Mouse (Mus musculus) megakaryocyte-erythroid progenitor cell, adult 5-6 weeks (primary cell): ENCODE results near the gene Gm42906. TPM values are rescaled to one million over a fixed set of nuclear protein-coding genes. Genes with fewer than 3 reads are reported as not detected.

ENCODE experiments used
- ATAC-seq: replicated peaks from 2 replicates; pipeline ENCODE4 v1.8.0; 2016; ENCODE audit warnings: mild to moderate bottlenecking, inconsistent platforms; ENCODE audit not compliant: severe bottlenecking, poor library complexity, low FRiP score, low TSS enrichment
- total RNA-seq, 2 experiments: library from RNA; stranded (forward) in 1 of 2; stranded (reverse) in 1 of 2; fragments of 200-1000, 215-1000 nt in 1 of 2; fragments of >200 nt in 1 of 2; fragmentation: Nextera tagmentation in 1 of 2; gene quantifications; 2 replicates each; pipeline ENCODE4 v1.2.3; 2014 to 2017

Gm42906 gene
- total RNA-seq, 2 experiments from 2014 or later, result not detected

GRCm38 (mm10) chr5:151022026-151022425 is 405.9 kb downstream of the Gm42906 start:
- ATAC-seq, result no peak

- ATAC-seq, result no peak
Measured at GRCm38 (mm10) chr5:151020831-151021230, 407.1 kb downstream of the Gm42906 start.

DNA sequence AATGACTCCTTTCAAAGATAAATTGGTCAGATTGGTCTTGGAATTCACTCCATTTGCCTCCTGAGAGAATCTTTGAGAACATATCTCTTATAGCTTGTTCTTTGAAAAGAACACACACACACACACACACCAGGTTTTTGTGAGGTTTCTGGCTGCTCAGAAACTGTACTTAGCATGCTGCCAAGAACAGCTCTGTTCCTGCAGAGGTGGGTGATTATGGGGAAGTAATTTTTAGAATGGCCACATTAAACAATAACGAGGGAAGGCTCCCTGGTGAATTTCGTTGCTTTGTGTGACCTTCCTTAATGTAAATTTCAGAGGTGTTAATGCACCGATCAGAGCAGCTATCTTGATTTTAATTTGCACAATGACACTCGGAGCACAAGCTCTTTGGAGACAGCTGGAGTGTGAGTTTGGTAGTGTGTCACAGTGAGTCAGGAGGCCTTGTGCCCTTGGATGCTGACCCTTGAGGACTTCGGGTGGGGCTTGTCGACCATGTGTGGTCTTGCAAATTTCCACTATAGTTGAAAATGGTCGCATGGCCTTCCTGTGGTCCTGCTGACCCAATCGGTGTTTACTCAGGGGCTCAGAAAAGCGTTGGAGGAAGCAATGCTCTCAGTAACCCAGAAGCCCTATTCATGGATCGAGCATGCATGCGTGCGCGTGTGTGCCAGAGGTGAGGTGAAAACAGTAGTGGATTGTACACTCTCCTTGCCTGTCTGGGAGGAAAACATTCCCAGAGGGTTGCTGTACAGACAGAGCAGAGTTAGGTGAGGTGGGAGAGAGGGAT is 407.7 kb downstream of the Gm42906 start:
- no peak for ATAC-seq

DNA sequence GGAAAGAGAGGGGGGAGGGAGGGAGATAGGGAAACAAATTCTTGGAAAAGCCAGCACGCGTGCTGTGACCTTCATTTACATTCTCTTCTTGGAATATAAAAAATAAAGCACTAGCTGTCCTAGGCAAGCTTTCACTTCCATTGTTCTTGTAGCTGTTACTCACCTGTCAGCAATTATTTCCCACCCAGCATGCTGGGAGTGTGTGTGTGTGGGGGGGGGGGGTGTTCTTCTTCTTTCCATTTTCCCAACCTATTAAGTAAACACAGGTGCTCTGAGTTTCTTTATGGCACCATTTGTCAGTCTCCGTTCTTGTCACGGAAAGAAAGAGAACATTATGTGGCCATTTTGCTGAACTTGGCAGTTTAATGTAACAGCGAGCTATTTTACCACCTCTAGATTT is 409.0 kb downstream of the Gm42906 start:
- no peak for ATAC-seq

DNA sequence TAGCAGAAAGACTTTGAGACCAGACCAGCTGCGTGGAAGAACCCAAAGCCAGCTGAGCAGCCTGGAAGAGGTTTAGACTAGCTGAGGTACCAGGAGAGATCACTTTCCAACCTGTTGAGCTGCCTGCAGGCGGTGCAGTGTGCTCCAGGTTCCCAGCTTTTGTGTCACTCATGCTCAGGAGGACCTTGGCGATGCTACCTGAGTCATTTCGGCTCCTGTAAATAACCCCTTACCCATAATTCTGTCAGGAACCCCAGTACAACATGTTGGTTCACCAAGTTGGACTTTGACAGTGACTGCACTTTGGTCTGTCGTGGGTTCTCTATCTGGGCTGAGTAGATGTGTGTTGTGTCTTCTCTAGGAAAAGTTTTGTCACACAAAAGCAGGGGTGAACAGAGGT is 409.5 kb downstream of the Gm42906 start:
- ATAC-seq, result no peak

Other genes with a start within 250 kb of the Gm42906 start
- not detected in 2 replicates for gene Stard13, start 194.3 kb downstream of the Gm42906 start, total RNA-seq (2014; fragmentation: Nextera tagmentation)
- gene Stard13, start 194.3 kb downstream of the Gm42906 start, total RNA-seq (2017), result 0.19 TPM in 1 of 2 replicates, not detected in the other
- gene Vmn2r18, start 177.9 kb upstream of the Gm42906 start, total RNA-seq (2014; fragmentation: Nextera tagmentation), result not detected in 2 replicates
- gene Vmn2r18, start 177.9 kb upstream of the Gm42906 start, total RNA-seq (2017), result not detected in 2 replicates
- gene Rfc3, start 223.1 kb upstream of the Gm42906 start, total RNA-seq (2014; fragmentation: Nextera tagmentation), result 93.8 and 99.5 TPM in 2 replicates
- 54.0 and 56.5 TPM in 2 replicates for gene Rfc3, start 223.1 kb upstream of the Gm42906 start, total RNA-seq (2017)